Mouse (Mus musculus): ENCODE data around the gene Tnfrsf25. TPM values are rescaled to one million over a fixed set of nuclear protein-coding genes. Genes with fewer than 3 reads are reported as not detected.

Tnfrsf25 gene
- total RNA-seq, 2 experiments from 2014 or later: 1.2 TPM

- no peak for DNase-seq
These were observed 5.4 kb downstream of the Tnfrsf25 start for GRCm38 (mm10) chr4:152121183-152121505.

DNA sequence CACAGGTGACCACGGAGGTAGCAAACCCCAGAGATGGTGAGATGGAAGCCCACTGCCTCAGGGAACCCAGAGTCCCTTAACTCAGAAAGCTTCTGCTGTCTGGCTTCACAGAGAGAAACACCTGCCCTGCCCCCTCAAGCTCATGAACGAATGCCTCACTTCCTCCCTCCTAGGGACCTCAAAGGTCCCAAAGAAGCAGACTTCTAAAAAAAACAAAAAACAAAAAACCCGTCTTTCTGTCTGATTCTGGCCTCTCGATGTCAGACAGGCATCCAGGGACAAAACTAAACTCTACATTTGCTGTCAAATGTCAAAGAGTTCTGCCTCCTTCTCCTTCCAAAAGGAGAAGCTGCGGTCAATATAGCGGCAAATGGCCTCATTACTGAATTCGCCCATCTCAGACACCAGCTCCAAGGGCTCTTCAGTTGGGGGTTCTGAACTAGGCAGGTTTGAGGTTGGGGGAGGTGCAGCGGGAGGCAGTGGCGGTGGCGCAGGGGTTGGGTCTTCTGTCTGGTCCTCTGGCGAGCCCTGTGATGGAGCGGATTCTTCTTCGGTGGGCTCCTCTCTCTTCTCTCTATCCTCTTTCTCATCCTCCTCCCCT lies 8.7 kb downstream of the Tnfrsf25 start:
- DNase-seq: no peak

GRCm38 (mm10) chr4:152125161-152126025 lies 9.7 kb downstream of the Tnfrsf25 start:
- DNase-seq: peak; percentile 69

GRCm38 (mm10) chr4:152126026-152126920 lies 10.5 kb downstream of the Tnfrsf25 start:
- no peak for DNase-seq

DNA sequence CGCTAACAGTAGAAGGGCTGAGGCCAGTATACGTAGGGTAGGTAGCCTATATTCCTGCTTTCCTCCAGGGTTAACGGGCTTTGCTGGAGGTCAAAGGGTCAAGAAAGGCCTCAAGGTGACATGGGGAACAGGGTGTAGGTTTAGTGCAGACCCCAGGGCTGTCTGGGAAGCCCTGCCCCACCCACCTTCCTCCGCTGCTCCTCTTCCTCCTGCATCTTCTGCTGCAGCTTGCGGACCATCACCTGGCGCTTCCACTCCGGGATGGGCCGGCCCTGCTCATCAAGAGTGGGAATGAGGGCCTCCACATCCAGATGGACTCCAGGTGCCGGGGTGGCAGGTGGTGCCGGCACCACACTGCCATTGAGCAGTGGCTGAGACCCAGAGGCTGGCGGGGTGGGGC lies 12.2 kb downstream of the Tnfrsf25 start:
- DNase-seq: no peak

GRCm38 (mm10) chr4:152128784-152129183 lies 13.1 kb downstream of the Tnfrsf25 start:
- no peak for DNase-seq

DNA sequence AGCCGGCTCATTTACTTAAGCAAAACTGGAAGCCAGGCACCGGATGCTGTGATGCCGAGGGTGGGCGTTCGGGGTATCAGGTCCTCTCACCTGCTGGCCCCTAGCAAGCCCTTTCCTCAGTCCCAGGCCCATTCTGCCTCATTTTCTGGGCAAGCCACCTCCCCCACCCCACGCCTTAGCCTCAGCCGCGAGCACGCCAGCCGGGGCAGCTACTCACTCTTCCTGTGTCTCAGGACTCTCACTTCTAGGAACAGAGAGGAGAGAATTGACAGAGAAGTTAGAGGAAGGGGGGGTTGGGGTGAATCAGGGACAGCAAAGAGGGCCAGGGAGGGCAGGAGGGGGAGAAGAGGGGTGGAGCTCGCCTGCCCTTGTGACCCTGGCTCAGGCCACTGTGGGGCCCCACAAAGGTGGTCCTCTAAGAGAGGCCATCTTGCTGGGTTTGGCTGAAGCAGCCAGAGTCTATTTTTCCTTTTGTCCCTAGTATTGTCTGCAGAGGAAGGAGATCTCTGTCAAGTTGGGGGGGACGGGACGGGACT lies 13.7 kb downstream of the Tnfrsf25 start:
- no peak for DNase-seq

DNA sequence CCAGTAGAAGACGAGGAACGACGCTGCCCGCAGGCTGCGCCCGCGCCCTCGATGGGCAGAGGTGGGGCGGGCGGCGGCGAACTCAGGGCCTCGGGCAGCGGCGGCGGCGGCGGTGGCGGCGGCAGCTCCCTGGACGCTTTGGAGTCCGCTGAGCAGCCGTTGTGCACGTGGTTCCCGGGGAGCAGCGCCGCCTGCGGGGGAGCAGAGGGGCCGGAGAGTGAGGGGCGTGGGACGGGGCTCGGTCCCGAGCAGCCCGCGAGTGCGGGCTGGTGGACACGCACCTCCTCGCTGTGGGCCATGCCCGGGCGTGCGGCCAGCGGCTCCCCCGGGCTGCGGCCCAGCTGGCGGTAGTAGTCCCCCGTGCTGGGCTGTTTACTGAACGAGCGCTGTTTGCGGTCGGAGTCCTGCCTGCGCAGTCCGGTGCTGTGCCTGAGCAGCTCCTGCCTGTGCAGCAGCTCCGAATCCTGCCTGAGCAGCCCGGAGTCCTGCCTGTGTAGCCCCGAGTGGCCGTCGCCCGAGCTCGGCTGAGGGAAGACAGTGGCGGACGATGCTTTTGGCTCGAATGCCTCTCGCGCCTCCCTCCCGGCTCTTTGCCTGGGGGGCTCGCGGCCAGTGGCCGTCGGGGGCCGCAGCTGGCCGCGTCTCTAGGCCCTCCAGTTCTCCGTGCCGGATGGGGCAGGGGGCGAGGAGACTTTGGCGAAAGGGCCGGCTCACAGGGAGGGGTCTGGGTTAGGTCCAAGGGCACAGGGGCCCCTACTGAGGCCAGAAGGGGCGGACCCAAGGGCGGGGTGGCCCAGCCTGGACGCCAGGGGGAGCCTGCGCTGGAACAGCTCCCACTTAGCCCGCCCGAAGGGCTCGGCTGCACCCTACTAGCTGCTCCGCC lies 15.3 kb downstream of the Tnfrsf25 start:
- DNase-seq: peak; percentile 63

GRCm38 (mm10) chr4:152131809-152132771 lies 16.4 kb downstream of the Tnfrsf25 start:
- DNase-seq: no peak

DNA sequence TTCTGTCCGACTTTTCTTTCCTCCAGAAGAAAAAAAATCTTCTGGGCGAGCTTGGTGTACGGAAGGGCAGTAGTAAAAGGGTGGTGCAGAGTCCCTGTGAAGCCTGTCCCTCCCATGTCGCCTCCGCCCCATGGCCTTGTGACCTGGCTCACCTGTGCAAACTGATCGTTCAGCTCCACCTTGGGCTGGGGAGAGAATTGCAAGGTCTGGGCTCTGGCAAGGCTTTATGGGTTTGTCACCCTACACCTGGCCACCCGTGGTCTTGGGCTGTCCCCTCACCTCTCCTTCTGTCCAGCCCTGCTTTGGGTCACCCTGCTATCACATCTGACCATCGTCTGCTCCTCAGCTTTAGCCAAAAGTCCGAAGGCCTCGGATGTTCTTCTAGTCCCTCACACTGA lies 17.0 kb downstream of the Tnfrsf25 start:
- no peak for DNase-seq

DNA sequence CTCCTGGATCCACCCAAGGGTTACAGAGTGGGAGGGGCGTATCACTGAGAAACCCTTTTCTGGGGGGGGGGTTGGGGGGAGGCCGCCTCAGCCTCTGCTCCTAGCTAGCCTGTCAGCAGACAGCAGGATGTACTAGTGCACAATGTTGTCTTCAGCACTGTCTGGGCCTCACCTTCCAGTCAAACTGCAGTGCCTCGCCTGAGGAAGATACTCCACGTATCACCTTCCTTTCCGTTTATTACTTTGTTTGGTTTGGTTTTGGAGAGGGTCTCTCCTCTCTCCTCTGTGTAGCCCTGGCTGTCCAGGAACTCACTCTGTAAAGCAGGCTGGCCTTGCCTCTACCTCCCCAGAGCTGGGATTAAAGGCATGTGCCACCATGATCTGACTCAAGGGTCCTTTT lies 17.5 kb downstream of the Tnfrsf25 start:
- DNase-seq: no peak

- no peak for DNase-seq
These were observed 18.8 kb downstream of the Tnfrsf25 start for GRCm38 (mm10) chr4:152134507-152134906.

DNA sequence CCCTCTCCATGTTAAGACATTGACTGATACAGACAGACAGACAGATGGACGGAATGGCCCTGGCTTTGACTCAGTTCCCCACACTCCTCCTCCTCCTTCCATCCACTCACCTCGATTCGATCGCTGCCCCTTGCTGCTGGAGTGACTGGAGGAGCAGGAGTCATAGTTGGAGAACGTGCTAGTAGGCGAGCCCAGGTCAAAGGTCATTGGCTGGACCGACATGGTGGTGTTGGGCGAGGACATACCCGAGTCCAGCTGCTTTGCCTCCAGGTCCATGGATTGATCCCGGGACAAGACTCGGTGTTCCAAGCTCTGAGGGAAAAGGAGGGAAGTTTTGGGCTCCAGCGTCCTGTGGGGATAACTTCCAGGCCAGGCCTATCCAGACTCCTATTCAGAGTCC lies 19.6 kb downstream of the Tnfrsf25 start:
- DNase-seq: no peak

GRCm38 (mm10) chr4:152136112-152136875 lies 20.6 kb downstream of the Tnfrsf25 start:
- DNase-seq: no peak

DNA sequence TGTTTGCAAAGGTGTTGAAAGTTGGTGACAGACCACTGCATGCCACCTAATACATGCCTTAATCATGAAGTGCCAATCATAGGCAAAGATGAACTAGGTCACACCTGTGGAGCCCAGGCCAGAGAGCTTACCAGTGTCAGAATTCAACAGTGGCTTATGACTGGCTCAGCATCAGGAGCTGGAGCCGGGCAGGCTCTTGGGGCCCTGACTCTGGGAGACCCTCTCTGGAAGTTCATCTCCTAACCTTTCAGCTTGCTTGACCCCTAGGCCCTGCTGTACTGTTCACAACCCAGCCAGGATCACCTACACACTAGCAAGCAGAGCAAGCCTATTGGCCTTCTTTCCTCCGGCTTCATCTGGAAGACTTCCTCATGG lies 21.1 kb downstream of the Tnfrsf25 start:
- no peak for DNase-seq

GRCm38 (mm10) chr4:152138497-152139260 lies 22.9 kb downstream of the Tnfrsf25 start:
- DNase-seq: peak; percentile 85

DNA sequence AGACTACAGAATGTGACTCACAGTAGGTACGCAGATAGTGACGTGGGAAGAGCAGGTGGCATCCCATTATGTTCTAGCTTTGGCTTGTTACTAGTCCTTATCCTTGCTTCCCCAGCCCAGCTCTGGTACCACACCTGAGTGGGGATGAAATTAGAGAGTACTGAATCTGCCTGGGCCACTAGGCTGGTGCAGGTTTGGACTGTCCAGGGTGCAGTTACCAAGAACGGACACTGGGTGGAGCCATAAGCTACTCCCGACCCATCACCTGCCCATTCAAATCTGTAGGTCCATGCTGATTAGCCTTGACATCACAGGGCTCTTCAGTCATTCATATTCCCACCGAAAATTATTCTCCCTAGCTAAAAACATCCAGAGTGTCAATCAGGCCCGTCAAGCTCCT lies 24.7 kb downstream of the Tnfrsf25 start:
- DNase-seq: no peak

- no peak for DNase-seq
These were observed 25.9 kb downstream of the Tnfrsf25 start for GRCm38 (mm10) chr4:152141521-152142135.

Measured in gastrocnemius, postnatal 25 days (tissue).